Mouse (Mus musculus) limb, embryonic 10.5 days (tissue): ENCODE data around the gene Cyren. TPM values are rescaled to one million over a fixed set of nuclear protein-coding genes. Genes with fewer than 3 reads are reported as not detected.

Experiments
- DNase-seq: peaks from one replicate; pipeline ENCODE4 v3.0.0-alpha.2; 2017; ENCODE audit warnings: low spot score
- H3K27ac ChIP-seq: fragments of 300-500 bp; sonication (generic); 2 replicates; pipeline ENCODE4 v1.5.1; 2016; ENCODE audit warnings: mild to moderate bottlenecking
- H3K27me3 ChIP-seq: fragments of 300-500 bp; sonication (generic); 2 replicates; pipeline ENCODE4 v1.6.1; 2016; ENCODE audit warnings: low read depth, mild to moderate bottlenecking; ENCODE audit not compliant: poor library complexity, severe bottlenecking
- H3K36me3 ChIP-seq: fragments of 300-500 bp; sonication (generic); 2 replicates; pipeline ENCODE4 v1.6.1; 2016; ENCODE audit warnings: mild to moderate bottlenecking, moderate library complexity
- H3K4me1 ChIP-seq: fragments of 300-500 bp; sonication (generic); 2 replicates; pipeline ENCODE4 v1.6.1; 2016
- H3K4me3 ChIP-seq: fragments of 300-500 bp; sonication (generic); 2 replicates; pipeline ENCODE4 v1.5.1; 2016; ENCODE audit warnings: mild to moderate bottlenecking, moderate library complexity
- H3K9me3 ChIP-seq: fragments of 300-500 bp; sonication (generic); replicated peaks from 2 replicates; pipeline ENCODE4 v1.6.1; 2016; ENCODE audit warnings: mild to moderate bottlenecking
- WGBS: fragments of 180-500 bp; shearing (Covaris S2); methylation state at CpG from one replicate; pipeline ENCODE4 v1.1.7; 2016; 5-methylcytosine and 5-hydroxymethylcytosine counted together
- polyA plus RNA-seq: library from polyadenylated mRNA; unstranded; fragments of >200 nt; fragmentation: Nextera tagmentation; extraction: Ambion mirVana; gene quantifications from 2 replicates; pipeline ENCODE4 v1.2.1, GENCODE M21; 2016

Gene Cyren
- polyA plus RNA-seq, 1 experiment from 2014 or later: 20.1 TPM

DNA sequence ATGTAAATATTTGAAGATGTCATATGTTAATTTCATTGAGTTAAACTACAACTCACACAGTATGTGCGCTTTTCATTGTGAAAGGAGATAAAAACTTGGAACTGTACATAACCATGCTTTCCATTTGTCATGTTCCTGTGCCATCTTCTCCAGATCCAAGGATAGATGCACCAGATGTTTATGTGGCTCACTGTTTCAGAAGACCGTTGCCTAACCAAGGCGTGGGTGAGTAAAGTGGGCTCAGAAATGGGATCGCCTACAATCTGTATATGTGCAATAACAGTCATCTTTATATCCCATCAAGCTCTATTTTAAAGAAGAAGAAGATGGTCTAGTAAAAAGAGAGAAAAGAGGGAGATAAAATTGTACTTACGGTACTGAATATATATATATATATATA, 45.5 kb downstream of the Cyren start:
- H3K4me1 ChIP-seq: no peaks in the 10 kb centered on the region
- H3K27ac ChIP-seq: no peak overlapping the region
- no peaks in the 10 kb centered on the region for H3K36me3 ChIP-seq
- DNase-seq: no peak
- WGBS: 94% methylated on average over 5 of the region's 5 CpGs
- no peak overlapping the region for H3K4me3 ChIP-seq
- H3K9me3 ChIP-seq: no peaks in the 10 kb centered on the region
- no peaks in the 10 kb centered on the region for H3K27me3 ChIP-seq

DNA sequence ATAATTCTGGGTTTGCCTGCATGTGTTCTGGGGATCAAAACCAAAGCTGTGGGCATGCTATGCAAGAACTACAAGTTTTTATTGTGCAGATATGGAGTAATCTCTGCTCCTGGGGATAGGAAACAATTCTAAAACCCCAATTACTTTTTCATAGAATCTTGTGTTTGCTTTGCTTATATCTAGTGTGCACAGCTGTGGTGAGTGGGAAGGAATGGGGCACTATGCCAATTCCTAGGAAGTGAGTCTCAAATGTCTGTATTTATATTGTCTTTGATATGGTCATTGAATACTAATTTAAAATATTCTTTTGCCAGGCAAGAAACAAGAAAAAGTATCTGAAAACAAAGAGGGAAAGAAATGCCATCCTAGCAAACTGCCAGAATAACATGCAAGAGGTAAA, 53.5 kb downstream of the Cyren start:
- H3K4me1 ChIP-seq: no peaks in the 10 kb centered on the region
- no peak overlapping the region for H3K27ac ChIP-seq
- H3K27me3 ChIP-seq: no peaks in the 10 kb centered on the region
- no peaks in the 10 kb centered on the region for H3K36me3 ChIP-seq
- H3K4me3 ChIP-seq: no peak overlapping the region
- no peaks in the 10 kb centered on the region for H3K9me3 ChIP-seq
- no peak for DNase-seq

Other genes with a start within 250 kb of the Cyren start
- 2.2 and 4.7 TPM in 2 replicates for gene Agbl3, start 97.6 kb downstream of the Cyren start, polyA plus RNA-seq
- 2.3 and 2.7 TPM in 2 replicates for gene Tmem140, start 14.9 kb downstream of the Cyren start, polyA plus RNA-seq
- gene Wdr91, start 32.8 kb upstream of the Cyren start, polyA plus RNA-seq: 9.6 and 13.0 TPM in 2 replicates
- not detected in 2 replicates for gene Stra8, start 42.1 kb upstream of the Cyren start, polyA plus RNA-seq
- gene Slc23a4, start 110.3 kb upstream of the Cyren start, polyA plus RNA-seq: 0.18 and 0.45 TPM in 2 replicates